Mouse (Mus musculus): ENCODE measurements around the gene Theg. TPM values are rescaled to one million over a fixed set of nuclear protein-coding genes. Genes with fewer than 3 reads are reported as not detected.

The Theg gene
- polyA plus RNA-seq, 1 experiment from 2014 or later = not detected

GRCm38 (mm10) chr10:79609276-79609675 lies 22.1 kb upstream of the Theg start:
- DNase-seq (no peak), ATAC-seq (ENCODE audit: insufficient read depth) (no peak)
- H3K27me3 ChIP-seq (ENCODE audit: insufficient read depth, low read length) = peaks cover 25% of the 10 kb centered on the region
- no peak overlapping the region for H3K4me3 ChIP-seq (ENCODE audit: low read depth, low read length)
- no peak for TF ChIP-seq CTCF (IDR thresholded peaks at IDR 0.05; ENCODE audit: low read depth)
- H3K4me1 ChIP-seq (ENCODE audit: insufficient read depth) = no peaks in the 10 kb centered on the region; the same call in 1 of the 2 replicates
- WGBS = 74% methylated on average over 3 of the region's 3 CpGs
- H3K4me2 ChIP-seq = no peak overlapping the region
- no peaks in the 10 kb centered on the region for H3K36me3 ChIP-seq (ENCODE audit: insufficient read depth)
- H3K27ac ChIP-seq (ENCODE audit: low read depth) = no peak overlapping the region
- H3K9ac ChIP-seq = no peak overlapping the region
- H3K9me3 ChIP-seq (ENCODE audit: low read depth, low read length) = no peaks in the 10 kb centered on the region

- TF ChIP-seq CTCF (IDR thresholded peaks at IDR 0.05; ENCODE audit: low read depth) = no peak
- Histone ChIP-seq H3K27ac (ENCODE audit: low read depth) (no peak overlapping the region), H3K36me3 (ENCODE audit: insufficient read depth) (no peaks in the 10 kb centered on the region), H3K4me3 (ENCODE audit: low read depth, low read length) (no peak overlapping the region), H3K4me1 (ENCODE audit: insufficient read depth) (no peaks in the 10 kb centered on the region; the same call in 1 of the 2 replicates), H3K27me3 (ENCODE audit: insufficient read depth, low read length) (peaks cover 17% of the 10 kb centered on the region), H3K9me3 (ENCODE audit: low read depth, low read length) (no peaks in the 10 kb centered on the region), H3K4me2 (no peak overlapping the region), H3K9ac (no peak overlapping the region)
- DNase-seq (no peak), ATAC-seq (ENCODE audit: insufficient read depth) (no peak)
- 33% methylated on average over 2 of the region's 2 CpGs for WGBS
Measured at GRCm38 (mm10) chr10:79607892-79608291, 20.8 kb upstream of the Theg start.

- peaks cover 4% of the 10 kb centered on the region; the same call in 1 of the 2 replicates for H3K27me3 ChIP-seq (ENCODE audit: insufficient read depth, low read length)
- H3K4me3 ChIP-seq (ENCODE audit: low read depth, low read length) = no peak overlapping the region
- no peak overlapping the region for H3K4me2 ChIP-seq
- H3K4me1 ChIP-seq (ENCODE audit: insufficient read depth) = no peaks in the 10 kb centered on the region
- WGBS = 64% methylated on average over 4 of the region's 4 CpGs
- TF ChIP-seq CTCF (IDR thresholded peaks at IDR 0.05; ENCODE audit: low read depth) = no peak
- no peak overlapping the region for H3K9ac ChIP-seq
- no peak for DNase-seq
- no peak for ATAC-seq (ENCODE audit: insufficient read depth)
- H3K9me3 ChIP-seq (ENCODE audit: low read depth, low read length) = no peaks in the 10 kb centered on the region
- H3K27ac ChIP-seq (ENCODE audit: low read depth) = no peak overlapping the region
- no peaks in the 10 kb centered on the region for H3K36me3 ChIP-seq (ENCODE audit: insufficient read depth)
Measured at GRCm38 (mm10) chr10:79606537-79606936, 19.4 kb upstream of the Theg start.

- DNase-seq (no peak), ATAC-seq (ENCODE audit: insufficient read depth) (no peak)
- Histone ChIP-seq H3K9ac (no peak overlapping the region), H3K4me2 (no peak overlapping the region), H3K4me3 (ENCODE audit: low read depth, low read length) (no peak overlapping the region), H3K4me1 (ENCODE audit: insufficient read depth) (no peaks in the 10 kb centered on the region), H3K36me3 (ENCODE audit: insufficient read depth) (no peaks in the 10 kb centered on the region), H3K27ac (ENCODE audit: low read depth) (no peak overlapping the region), H3K9me3 (ENCODE audit: low read depth, low read length) (no peaks in the 10 kb centered on the region), H3K27me3 (ENCODE audit: insufficient read depth, low read length) (no peaks in the 10 kb centered on the region)
- 63% methylated on average over 4 of the region's 4 CpGs for WGBS
- TF ChIP-seq CTCF (IDR thresholded peaks at IDR 0.05; ENCODE audit: low read depth) = no peak
Measured at GRCm38 (mm10) chr10:79597936-79598230, 10.8 kb upstream of the Theg start.

GRCm38 (mm10) chr10:79597051-79597935 lies 10.2 kb upstream of the Theg start:
- no peak overlapping the region for H3K4me2 ChIP-seq
- DNase-seq (no peak), ATAC-seq (ENCODE audit: insufficient read depth) (no peak)
- H3K9me3 ChIP-seq (ENCODE audit: low read depth, low read length) = no peaks in the 10 kb centered on the region
- no peak overlapping the region for H3K9ac ChIP-seq
- TF ChIP-seq CTCF (IDR thresholded peaks at IDR 0.05; ENCODE audit: low read depth) = no peak
- no peak overlapping the region for H3K4me3 ChIP-seq (ENCODE audit: low read depth, low read length)
- H3K27ac ChIP-seq (ENCODE audit: low read depth) = no peak overlapping the region
- H3K4me1 ChIP-seq (ENCODE audit: insufficient read depth) = no peaks in the 10 kb centered on the region
- H3K36me3 ChIP-seq (ENCODE audit: insufficient read depth) = no peaks in the 10 kb centered on the region
- no peaks in the 10 kb centered on the region for H3K27me3 ChIP-seq (ENCODE audit: insufficient read depth, low read length)
- 35% methylated on average over 13 of the region's 13 CpGs for WGBS

GRCm38 (mm10) chr10:79595590-79595929 lies 8.4 kb upstream of the Theg start:
- 59% methylated on average over 8 of the region's 8 CpGs for WGBS
- no peaks in the 10 kb centered on the region for H3K36me3 ChIP-seq (ENCODE audit: insufficient read depth)
- no peaks in the 10 kb centered on the region for H3K9me3 ChIP-seq (ENCODE audit: low read depth, low read length)
- H3K27ac ChIP-seq (ENCODE audit: low read depth) = no peak overlapping the region
- H3K9ac ChIP-seq = no peak overlapping the region
- no peak overlapping the region for H3K4me2 ChIP-seq
- no peak for TF ChIP-seq CTCF (IDR thresholded peaks at IDR 0.05; ENCODE audit: low read depth)
- ATAC-seq (ENCODE audit: insufficient read depth) (peak; percentile 28; the same call in 1 of the 2 replicates), DNase-seq (no peak)
- no peak overlapping the region for H3K4me3 ChIP-seq (ENCODE audit: low read depth, low read length)
- H3K27me3 ChIP-seq (ENCODE audit: insufficient read depth, low read length) = no peaks in the 10 kb centered on the region
- H3K4me1 ChIP-seq (ENCODE audit: insufficient read depth) = no peaks in the 10 kb centered on the region

- WGBS = 14% methylated on average over 17 of the region's 17 CpGs
- Histone ChIP-seq H3K27ac (ENCODE audit: low read depth) (no peak overlapping the region), H3K36me3 (ENCODE audit: insufficient read depth) (no peaks in the 10 kb centered on the region), H3K9me3 (ENCODE audit: low read depth, low read length) (no peaks in the 10 kb centered on the region), H3K27me3 (ENCODE audit: insufficient read depth, low read length) (no peaks in the 10 kb centered on the region), H3K4me3 (ENCODE audit: low read depth, low read length) (no peak overlapping the region), H3K4me2 (no peak overlapping the region), H3K9ac (no peak overlapping the region), H3K4me1 (ENCODE audit: insufficient read depth) (no peaks in the 10 kb centered on the region)
- peak; percentile 95 for TF ChIP-seq CTCF (IDR thresholded peaks at IDR 0.05; ENCODE audit: low read depth)
- ATAC-seq (ENCODE audit: insufficient read depth) = peak; percentile 92
- peak; percentile 93 for DNase-seq
Measured at GRCm38 (mm10) chr10:79594872-79595589, 7.9 kb upstream of the Theg start.

All from lung, embryonic 14.5 days (tissue).